In genomic region chr1:72873078-72873477, GRCm38 (mm10) we compare ENCODE assay signal across 9 mouse cellular contexts. TPM values are rescaled to one million over a fixed set of nuclear protein-coding genes. Genes with fewer than 3 reads are reported as not detected.
DNase-seq lines count a peak whose midpoint lies in the region; ATAC-seq lines count a peak whose summit lies in the region.
"Had no signal": no experiment of that assay in that cellular context is flagged by ENCODE, and none has a peak within 500 bp of the region (broad histone marks: within the 10 kb centered on the region; RNA-seq: fewer than 3 reads in every experiment).

No protein-coding gene starts in this region.

- no peaks in the 10 kb centered on the region for H3K36me3 ChIP-seq in liver, embryonic 12.5 days

- no peak overlapping the region for H3K27ac ChIP-seq in liver, embryonic 12.5 days

- no peak overlapping the region for H3K9ac ChIP-seq in liver, embryonic 12.5 days

- H3K27me3 ChIP-seq in liver, embryonic 12.5 days (replicated peaks): peaks cover 87% of the 10 kb centered on the region

- H3K4me3 ChIP-seq in liver, embryonic 12.5 days: peak overlapping the region; percentile 38

- H3K9me3 ChIP-seq in liver, embryonic 12.5 days (replicated peaks): no peaks in the 10 kb centered on the region

- H3K4me1 ChIP-seq in liver, embryonic 12.5 days: peaks cover 58% of the 10 kb centered on the region

- peak; percentile 71 for DNase-seq in cerebellum, adult 9-10 months
- DNase-seq in cerebellum, adult 11-12 months: no peak
- peak; percentile 33 for DNase-seq in retina, postnatal 1 day
- DNase-seq in retina, embryonic 14.5 days (ENCODE audit: low spot score): no peak
- DNase-seq in B cell, adult 2 months: no peak
- no peak for DNase-seq in adrenal gland, postnatal 4 days (ENCODE audit: low spot score in 2 of 2)
- DNase-seq: thymus, postnatal 25 days had no signal

- ATAC-seq in liver, embryonic 12.5 days: no peak
- ATAC-seq in activated CD4-positive, CD25-positive, alpha-beta regulatory T cell, adult 4 months: no peak

- 2% methylated on average over 16 of the region's 16 CpGs for WGBS in liver, embryonic 12.5 days (ENCODE audit: insufficient replicate concordance)

- H3K4me2 ChIP-seq in liver, embryonic 12.5 days: peak overlapping the region; percentile 69

RNA-seq across cellular contexts. Expression of gene Igfbp5, which starts 1.6 kb away (rescaled TPM):
- polyA plus RNA-seq in liver, embryonic 12.5 days (2016; fragmentation: Nextera tagmentation; extraction: Ambion mirVana): 7.6 and 10.9 TPM in 2 replicates
- total RNA-seq in adrenal gland, postnatal 4 days (2021): 100 to 1,000 TPM; 111 to 142 TPM
- not detected for polyA plus RNA-seq in activated CD4-positive, CD25-positive, alpha-beta regulatory T cell, adult 4 months (2017; shearing (Covaris generic))

RNA-seq across cellular contexts. Expression of gene Igfbp2, which starts 48.8 kb away (rescaled TPM):
- 12.4 and 14.3 TPM in 2 replicates for polyA plus RNA-seq in liver, embryonic 12.5 days (2016; fragmentation: Nextera tagmentation; extraction: Ambion mirVana)
- total RNA-seq in adrenal gland, postnatal 4 days (2021): 100 to 1,000 TPM in 1 of 2 experiments, 10 to 100 TPM in 1; 26.7 to 306 TPM
- polyA plus RNA-seq in activated CD4-positive, CD25-positive, alpha-beta regulatory T cell, adult 4 months (2017; shearing (Covaris generic)): not detected

Comparison
In these comparisons a context has a peak if more than half of its experiments do, and no peak if none do; other contexts are left out.
1. DNase-seq: peak in cerebellum, adult 9-10 months (single experiment) and retina, postnatal 1 day (single experiment); none in cerebellum, adult 11-12 months (single experiment), retina, embryonic 14.5 days (single experiment), B cell, adult 2 months (0 of 2) and adrenal gland, postnatal 4 days (0 of 2).
2. RNA of gene Igfbp2, which starts 48.8 kb away (polyA plus RNA-seq): 12.4 to 14.3 TPM in liver, embryonic 12.5 days; not detected in activated CD4-positive, CD25-positive, alpha-beta regulatory T cell, adult 4 months; every median in the first group is over 10 times any median in the second.